Mouse (Mus musculus): ENCODE measurements around the gene Slc17a7. TPM values are rescaled to one million over a fixed set of nuclear protein-coding genes. Genes with fewer than 3 reads are reported as not detected.
"Not testable (repeated sequence)": the region's sequence is repeated elsewhere in the genome, so short reads cannot be mapped to it uniquely, and the experiment has no call there.

The Slc17a7 gene
- polyA plus RNA-seq, 1 experiment from 2014 or later, result 0.37 TPM

DNA sequence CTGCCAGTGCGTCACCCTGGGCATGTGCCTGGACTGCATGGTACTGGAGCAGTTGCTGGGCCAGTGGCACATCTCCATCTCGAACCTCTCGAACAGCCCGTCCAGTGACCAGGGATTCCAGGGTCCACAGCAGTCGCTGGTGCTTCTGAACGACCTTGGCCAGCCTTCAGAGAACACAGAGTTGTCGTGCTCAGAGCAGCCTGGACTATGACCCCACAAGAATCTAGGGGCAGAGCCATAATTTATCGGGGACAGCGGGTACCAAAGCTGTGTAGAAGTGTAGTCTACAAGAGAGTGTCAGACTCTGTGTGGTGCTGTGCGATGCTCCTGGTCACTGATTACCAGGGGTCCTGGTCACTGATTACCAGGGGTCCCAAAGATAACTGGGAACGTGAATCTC lies 15.8 kb upstream of the Slc17a7 start:
- Histone ChIP-seq H3K9me3 (replicated peaks) (no peaks in the 10 kb centered on the region), H3K27me3 (replicated peaks) (no peaks in the 10 kb centered on the region), H3K4me1 (0 out of 2 replicates have a peak, but pooled peaks cover 7% of the 10 kb centered on the region), H3K4me3 (replicated peaks) (no peak overlapping the region), H3K4me2 (no peak overlapping the region), H3K9ac (replicated peaks) (no peak overlapping the region), H3K36me3 (0 out of 2 replicates have a peak, but pooled peaks cover 3% of the 10 kb centered on the region), H3K27ac (replicated peaks) (no peak overlapping the region)
- WGBS, result 85% methylated on average over 11 of the region's 11 CpGs
- ATAC-seq (ENCODE audit: low FRiP score), result no peak

- no peak overlapping the region for H3K27ac ChIP-seq (replicated peaks)
- no peak overlapping the region for H3K9ac ChIP-seq (replicated peaks)
- H3K4me1 ChIP-seq, result peaks cover 12% of the 10 kb centered on the region
- H3K36me3 ChIP-seq, result 0 out of 2 replicates have a peak, but pooled peaks cover 3% of the 10 kb centered on the region
- no peaks in the 10 kb centered on the region for H3K27me3 ChIP-seq (replicated peaks)
- H3K4me3 ChIP-seq (replicated peaks), result no peak overlapping the region
- 71% methylated on average over 4 of the region's 4 CpGs for WGBS
- H3K9me3 ChIP-seq (replicated peaks), result no peaks in the 10 kb centered on the region
- no peak overlapping the region for H3K4me2 ChIP-seq
- ATAC-seq (ENCODE audit: low FRiP score), result no peak
Measured at GRCm38 (mm10) chr7:45148534-45149098, 15.1 kb upstream of the Slc17a7 start.

DNA sequence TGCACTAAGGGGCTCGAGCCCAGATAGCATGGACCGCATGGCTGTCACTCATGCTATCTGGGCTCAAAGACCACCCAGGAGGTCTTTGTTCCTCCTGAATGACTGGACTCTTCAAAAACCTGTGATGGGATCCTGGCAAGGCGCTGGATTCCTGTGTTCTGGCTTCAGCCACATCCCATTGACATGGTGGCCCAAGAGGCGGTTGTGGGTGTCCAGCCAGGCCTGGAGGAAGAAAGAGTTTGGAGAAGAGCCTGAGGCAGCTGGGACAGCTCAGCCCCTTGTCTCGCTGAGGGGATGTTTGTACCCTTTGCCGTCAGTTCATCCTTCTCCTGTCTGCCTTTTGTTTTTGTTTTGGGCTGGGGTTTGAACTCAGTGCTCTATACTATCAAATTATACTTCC lies 14.2 kb upstream of the Slc17a7 start:
- no peaks in the 10 kb centered on the region for H3K36me3 ChIP-seq
- no peak for ATAC-seq (ENCODE audit: low FRiP score)
- H3K9ac ChIP-seq (replicated peaks), result no peak overlapping the region
- H3K27me3 ChIP-seq (replicated peaks), result no peaks in the 10 kb centered on the region
- no peak overlapping the region for H3K4me3 ChIP-seq (replicated peaks)
- H3K4me2 ChIP-seq, result no peak overlapping the region
- H3K4me1 ChIP-seq, result peaks cover 13% of the 10 kb centered on the region
- no peaks in the 10 kb centered on the region for H3K9me3 ChIP-seq (replicated peaks)
- no peak overlapping the region for H3K27ac ChIP-seq (replicated peaks)
- WGBS, result 36% methylated on average over 6 of the region's 6 CpGs

- H3K9me3 ChIP-seq (replicated peaks), result no peaks in the 10 kb centered on the region
- peaks cover 21% of the 10 kb centered on the region for H3K4me1 ChIP-seq
- H3K27ac ChIP-seq (replicated peaks), result no peak overlapping the region
- 71% methylated on average over 4 of the region's 4 CpGs for WGBS
- ATAC-seq (ENCODE audit: low FRiP score), result no peak
- H3K36me3 ChIP-seq, result no peaks in the 10 kb centered on the region
- H3K9ac ChIP-seq (replicated peaks), result no peak overlapping the region
- H3K4me3 ChIP-seq (replicated peaks), result no peak overlapping the region
- H3K4me2 ChIP-seq, result no peak overlapping the region
- H3K27me3 ChIP-seq (replicated peaks), result no peaks in the 10 kb centered on the region
Measured at GRCm38 (mm10) chr7:45150321-45150720, 13.4 kb upstream of the Slc17a7 start.

DNA sequence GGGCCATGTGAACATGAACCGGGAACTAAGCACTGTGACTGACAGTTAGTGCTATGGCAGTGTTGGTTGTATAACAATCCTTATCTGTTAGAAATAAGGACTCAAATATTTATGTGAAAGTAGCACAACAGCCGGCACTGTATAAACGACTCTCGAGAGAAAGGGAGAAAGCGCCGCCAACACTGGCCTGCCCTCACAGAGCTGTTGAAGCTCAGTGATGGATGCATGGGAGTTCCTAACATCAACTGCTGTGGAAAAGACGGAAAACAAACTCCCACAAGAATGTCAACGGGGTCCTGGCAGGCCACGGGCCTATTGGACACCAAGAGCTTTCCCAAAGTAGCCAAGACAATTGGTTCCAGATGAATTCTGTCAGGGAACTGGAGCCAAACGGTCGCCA lies 12.4 kb upstream of the Slc17a7 start:
- WGBS, result 55% methylated on average over 11 of the region's 11 CpGs
- Histone ChIP-seq H3K27ac (replicated peaks) (peak overlapping the region; percentile 28; the same call in 1 of the 2 replicates), H3K27me3 (replicated peaks) (no peaks in the 10 kb centered on the region), H3K4me3 (replicated peaks) (no peak overlapping the region), H3K36me3 (no peaks in the 10 kb centered on the region), H3K9me3 (replicated peaks) (no peaks in the 10 kb centered on the region), H3K4me1 (peaks cover 26% of the 10 kb centered on the region), H3K4me2 (no peak overlapping the region), H3K9ac (replicated peaks) (no peak overlapping the region; the same call in 1 of the 2 replicates)
- ATAC-seq (ENCODE audit: low FRiP score), result no peak

DNA sequence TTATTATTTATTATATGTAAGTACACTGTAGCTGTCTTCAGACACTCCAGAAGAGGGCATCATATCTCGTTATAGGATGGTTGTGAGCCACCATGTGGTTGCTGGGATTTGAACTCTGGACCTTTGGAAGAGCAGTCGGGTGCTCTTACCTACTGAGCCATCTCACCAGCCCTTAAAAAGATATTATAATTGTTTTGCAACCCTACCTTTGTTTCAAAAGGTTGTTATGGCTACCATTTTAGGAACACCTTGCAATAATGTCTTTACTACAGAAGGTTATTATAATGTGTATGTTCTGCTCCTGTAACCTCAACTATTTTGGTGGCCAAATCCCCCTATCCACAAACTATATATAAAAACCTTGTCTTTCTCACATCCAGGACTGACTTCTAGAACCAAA lies 10.7 kb upstream of the Slc17a7 start:
- not testable (repeated sequence) for H3K4me2 ChIP-seq; H3K4me3 ChIP-seq (replicated peaks); ATAC-seq (ENCODE audit: low FRiP score)

DNA sequence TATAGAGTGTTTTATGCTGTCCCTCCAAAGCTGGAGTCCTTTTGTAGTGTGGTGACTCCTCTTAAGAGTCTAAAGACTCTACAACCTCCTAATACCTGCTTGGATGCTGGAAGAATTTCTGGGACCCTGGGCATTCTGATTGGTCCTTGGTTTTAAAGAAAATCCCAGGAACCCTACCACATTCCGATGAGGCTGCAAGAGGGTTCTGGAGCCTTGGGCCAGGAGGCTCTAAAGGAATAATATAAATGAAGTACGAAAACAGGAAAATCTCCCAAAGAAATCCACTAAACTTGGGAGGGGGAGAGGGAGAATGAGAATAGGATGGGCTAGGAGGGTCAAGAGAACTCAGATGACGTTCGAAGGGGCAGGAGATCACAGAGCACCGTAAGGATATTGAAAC lies 10.2 kb upstream of the Slc17a7 start:
- ATAC-seq (ENCODE audit: low FRiP score), result peak; percentile 2
- no peaks in the 10 kb centered on the region for H3K9me3 ChIP-seq (replicated peaks)
- 1% methylated on average over 5 of the region's 5 CpGs for WGBS
- H3K4me2 ChIP-seq, result peak overlapping the region; percentile 63
- H3K9ac ChIP-seq (replicated peaks), result peak overlapping the region; percentile 74
- peaks cover 26% of the 10 kb centered on the region for H3K4me1 ChIP-seq
- H3K36me3 ChIP-seq, result peaks cover 12% of the 10 kb centered on the region; the same call in 1 of the 2 replicates
- H3K27ac ChIP-seq (replicated peaks), result peak overlapping the region; percentile 99
- no peaks in the 10 kb centered on the region for H3K27me3 ChIP-seq (replicated peaks)
- H3K4me3 ChIP-seq (replicated peaks), result peak overlapping the region; percentile 78

More for the DNA sequence above, 10.7 kb upstream of the Slc17a7 start:
- not testable (repeated sequence) for H3K9me3 ChIP-seq (replicated peaks); H3K27ac ChIP-seq (replicated peaks); H3K9ac ChIP-seq (replicated peaks); H3K36me3 ChIP-seq; H3K27me3 ChIP-seq (replicated peaks)
- 92% methylated on average over 2 of the region's 2 CpGs for WGBS
- peaks cover 26% of the 10 kb centered on the region for H3K4me1 ChIP-seq

DNA sequence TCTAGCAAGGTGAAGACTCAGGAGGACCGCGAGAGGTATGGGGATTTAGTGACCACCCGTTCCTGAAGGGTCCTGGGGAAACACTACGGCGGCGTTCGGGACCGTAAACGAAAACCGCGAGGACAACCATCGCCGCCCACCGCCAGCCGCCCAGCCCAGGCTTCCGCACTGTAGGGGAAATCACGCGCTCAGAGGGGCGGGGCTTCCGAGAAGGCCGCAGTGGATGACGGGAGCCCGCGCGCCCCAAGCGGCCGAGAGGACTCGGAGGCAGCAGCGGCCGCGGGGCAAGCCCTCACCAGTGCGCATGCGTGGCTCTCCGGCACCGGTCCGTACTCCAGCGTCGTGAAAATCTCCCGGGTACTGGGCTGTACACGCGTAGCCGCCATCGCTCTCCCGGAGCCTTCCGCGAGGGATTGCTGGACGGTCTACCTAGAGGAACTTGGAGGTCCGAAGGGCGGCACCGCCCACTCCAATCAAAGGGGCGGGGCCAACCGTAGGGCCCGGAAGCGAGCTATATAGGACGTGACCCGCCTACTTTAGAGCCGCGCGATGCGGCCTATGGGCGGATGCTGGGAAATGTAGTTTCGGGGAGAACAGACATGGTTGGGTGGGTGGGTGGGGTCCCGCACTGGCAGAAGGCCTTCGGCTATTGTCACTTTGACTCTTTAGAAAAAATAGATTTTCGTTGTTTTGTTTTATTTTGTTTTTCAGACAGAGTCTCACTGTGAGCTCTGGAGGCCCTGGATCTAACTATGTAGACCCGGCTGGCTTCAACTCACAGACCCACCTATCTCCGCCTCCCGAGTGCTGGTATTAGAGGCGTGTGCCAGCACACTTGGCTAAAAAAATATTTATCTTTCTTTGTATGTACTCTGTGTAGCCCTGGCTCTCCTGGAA lies 9.4 kb upstream of the Slc17a7 start, which contains the start of the genes Pih1d1 and Aldh16a1:
TSS of gene Pih1d1 (plus strand) at position 208 of the 897 bp plus-strand sequence.
TSS of gene Aldh16a1 (minus strand) at position 489 of the 897 bp plus-strand sequence.
- peak within 1 kb of the TSS; percentile 74 for H3K9ac ChIP-seq (replicated peaks)
- ATAC-seq (ENCODE audit: low FRiP score), result peak; percentile 95
- 5% methylated on average over 69 of the region's 69 CpGs for WGBS
- peak within 1 kb of the TSS; percentile 63 for H3K4me2 ChIP-seq
- no peaks in the 10 kb centered on the region for H3K9me3 ChIP-seq (replicated peaks)
- peak within 1 kb of the TSS; percentile 99 for H3K27ac ChIP-seq (replicated peaks)
- no peaks in the 10 kb centered on the region for H3K27me3 ChIP-seq (replicated peaks)
- peak within 1 kb of the TSS; percentile 78 for H3K4me3 ChIP-seq (replicated peaks)
- peaks cover 19% of the 10 kb centered on the region for H3K36me3 ChIP-seq
- H3K4me1 ChIP-seq, result peaks cover 26% of the 10 kb centered on the region

DNA sequence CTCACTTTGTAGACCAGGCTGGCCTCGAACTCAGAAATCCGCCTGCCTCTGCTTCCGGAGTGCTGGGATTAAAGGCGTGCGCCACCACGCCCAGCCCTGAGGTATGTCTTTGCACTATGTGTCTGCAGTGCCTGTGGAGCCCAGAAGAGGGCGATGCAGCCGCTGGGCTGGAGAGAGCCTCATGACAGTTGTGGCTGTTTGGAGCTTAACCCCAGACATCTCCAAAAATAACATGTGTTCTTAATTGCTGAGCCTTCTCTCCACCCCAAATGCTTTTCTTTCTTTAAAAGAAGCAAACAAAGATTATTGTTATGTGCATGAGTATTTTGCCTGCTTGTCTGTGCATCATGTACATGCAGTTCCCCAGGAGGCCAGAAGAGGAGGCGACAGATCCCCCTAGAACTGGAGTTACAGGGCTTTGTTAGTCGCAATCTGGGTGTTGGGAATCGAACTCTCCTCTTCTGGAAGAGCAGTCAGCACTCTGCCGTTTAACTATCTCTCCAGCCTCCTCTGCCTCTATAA lies 8.7 kb upstream of the Slc17a7 start:
- 0 out of 2 replicates have a peak, but pooled peaks have one; percentile 1 for ATAC-seq (ENCODE audit: low FRiP score)
- peak overlapping the region; percentile 20; the same call in 1 of the 2 replicates for H3K9ac ChIP-seq (replicated peaks)
- peak overlapping the region; percentile 63 for H3K4me2 ChIP-seq
- no peaks in the 10 kb centered on the region for H3K27me3 ChIP-seq (replicated peaks)
- peak overlapping the region; percentile 99; the same call in 1 of the 2 replicates for H3K27ac ChIP-seq (replicated peaks)
- H3K4me3 ChIP-seq (replicated peaks), result peak overlapping the region; percentile 78
- peaks cover 26% of the 10 kb centered on the region for H3K4me1 ChIP-seq
- H3K36me3 ChIP-seq, result peaks cover 26% of the 10 kb centered on the region
- 80% methylated on average over 12 of the region's 12 CpGs for WGBS
- no peaks in the 10 kb centered on the region for H3K9me3 ChIP-seq (replicated peaks)

DNA sequence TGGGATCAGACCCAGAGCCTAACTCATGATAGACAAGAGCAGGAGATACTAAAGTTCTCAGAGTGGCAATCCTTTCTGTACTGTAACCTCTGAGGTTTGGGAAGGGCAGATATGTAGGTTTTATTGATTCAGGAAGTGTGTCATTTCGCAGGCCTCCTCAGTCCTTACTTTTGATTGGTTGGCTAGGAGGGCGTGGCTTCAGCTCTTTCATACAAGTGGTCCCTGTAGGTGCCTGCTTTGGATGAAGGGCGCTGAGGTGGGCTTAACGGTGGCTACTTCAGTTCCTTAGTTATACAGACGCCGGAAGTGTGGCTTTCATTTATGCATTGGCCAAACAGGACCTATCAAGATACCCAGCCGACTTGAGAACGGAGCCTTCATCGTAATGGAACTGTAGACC lies 8.2 kb upstream of the Slc17a7 start:
- peaks cover 30% of the 10 kb centered on the region for H3K36me3 ChIP-seq
- H3K4me3 ChIP-seq (replicated peaks), result no peak overlapping the region; the same call in 1 of the 2 replicates

GRCm38 (mm10) chr7:45156206-45156605 lies 7.5 kb upstream of the Slc17a7 start:
- peaks cover 19% of the 10 kb centered on the region for H3K4me1 ChIP-seq
- H3K27me3 ChIP-seq (replicated peaks), result no peaks in the 10 kb centered on the region
- H3K9ac ChIP-seq (replicated peaks), result no peak overlapping the region
- no peak for ATAC-seq (ENCODE audit: low FRiP score)
- H3K36me3 ChIP-seq, result peaks cover 34% of the 10 kb centered on the region
- 93% methylated on average over 15 of the region's 15 CpGs for WGBS
- no peak overlapping the region for H3K4me3 ChIP-seq (replicated peaks)
- H3K4me2 ChIP-seq, result no peak overlapping the region
- H3K9me3 ChIP-seq (replicated peaks), result no peaks in the 10 kb centered on the region
- no peak overlapping the region for H3K27ac ChIP-seq (replicated peaks)

More for the DNA sequence above, 8.2 kb upstream of the Slc17a7 start:
- H3K4me2 ChIP-seq, result peak overlapping the region; percentile 63
- peaks cover 25% of the 10 kb centered on the region for H3K4me1 ChIP-seq
- H3K27me3 ChIP-seq (replicated peaks), result no peaks in the 10 kb centered on the region
- WGBS, result 83% methylated on average over 9 of the region's 9 CpGs
- no peaks in the 10 kb centered on the region for H3K9me3 ChIP-seq (replicated peaks)
- 0 out of 2 replicates have a peak overlapping the region, but pooled peaks have one; percentile 1 for H3K9ac ChIP-seq (replicated peaks)
- ATAC-seq (ENCODE audit: low FRiP score), result no peak
- peak overlapping the region; percentile 99; the same call in 1 of the 2 replicates for H3K27ac ChIP-seq (replicated peaks)
